Mouse (Mus musculus): ENCODE measurements at regions not wholly inside any gene's neighbourhood (a gene's known extent, or its start where the extent isn't known, plus 50 kb on each side); places are given as distances from the start of the nearest gene placed in this dataset.

DNA sequence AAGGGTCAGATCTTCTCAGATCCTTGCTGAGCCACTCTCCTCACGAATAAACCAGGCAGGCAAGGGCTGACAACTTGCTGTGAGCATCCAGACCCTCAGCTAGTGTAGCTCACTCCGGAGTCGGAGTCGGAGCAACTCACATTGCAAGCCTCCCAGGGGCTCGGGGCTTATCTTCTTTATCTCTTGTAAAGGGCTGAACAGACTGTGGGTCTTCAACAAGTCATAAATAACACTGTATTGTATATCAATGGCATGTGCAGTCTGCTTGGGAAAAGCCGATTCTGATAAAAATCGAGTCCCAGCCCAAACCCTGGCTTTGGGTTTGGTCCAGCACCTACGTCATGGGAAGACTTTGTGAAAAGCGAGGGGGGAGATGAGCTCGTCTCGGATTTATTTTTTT, 125.8 kb upstream of the Tbx3 start:
- WGBS = 41% methylated on average over 11 of the region's 11 CpGs
- H3K4me1 ChIP-seq (replicated peaks) = no peaks in the 10 kb centered on the region
- H3K27me3 ChIP-seq (replicated peaks) = peaks cover 21% of the 10 kb centered on the region
- no peak for ATAC-seq (ENCODE audit: insufficient number of reproducible peaks, low FRiP score)
- no peaks in the 10 kb centered on the region for H3K36me3 ChIP-seq
- no peak overlapping the region for H3K27ac ChIP-seq (ENCODE audit: poor library complexity, severe bottlenecking)
- no peak overlapping the region for H3K9ac ChIP-seq
- no peak overlapping the region for H3K4me2 ChIP-seq
- H3K4me3 ChIP-seq = no peak overlapping the region
- H3K9me3 ChIP-seq (replicated peaks) = no peaks in the 10 kb centered on the region; the same call in 1 of the 2 replicates

DNA sequence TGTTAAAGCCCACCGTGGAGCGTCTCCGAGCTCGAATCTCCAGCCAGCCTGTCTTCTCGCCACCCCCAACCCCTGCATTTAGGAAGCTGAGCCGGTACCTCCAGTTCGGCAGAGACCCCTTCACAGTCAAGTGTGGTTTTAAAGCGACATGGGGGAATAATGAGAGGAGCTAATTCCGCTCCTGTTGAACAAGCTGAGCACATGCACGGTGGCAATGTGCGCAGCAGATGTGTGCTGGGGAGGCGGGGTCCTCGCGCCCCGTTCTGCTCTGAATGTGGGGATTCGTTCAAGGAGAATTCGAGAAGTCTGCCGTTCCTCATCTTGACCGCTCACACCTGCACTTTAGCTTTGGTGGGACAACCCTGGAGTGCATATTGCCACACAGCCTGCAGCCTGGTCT, 123.4 kb upstream of the Tbx3 start:
- 75% methylated on average over 19 of the region's 19 CpGs for WGBS
- Histone ChIP-seq H3K27me3 (replicated peaks) (peaks cover 21% of the 10 kb centered on the region), H3K36me3 (no peaks in the 10 kb centered on the region), H3K9ac (no peak overlapping the region), H3K4me2 (no peak overlapping the region), H3K4me3 (no peak overlapping the region), H3K9me3 (replicated peaks) (peaks cover 2% of the 10 kb centered on the region), H3K27ac (ENCODE audit: poor library complexity, severe bottlenecking) (no peak overlapping the region), H3K4me1 (replicated peaks) (no peaks in the 10 kb centered on the region)
- no peak for ATAC-seq (ENCODE audit: insufficient number of reproducible peaks, low FRiP score)

DNA sequence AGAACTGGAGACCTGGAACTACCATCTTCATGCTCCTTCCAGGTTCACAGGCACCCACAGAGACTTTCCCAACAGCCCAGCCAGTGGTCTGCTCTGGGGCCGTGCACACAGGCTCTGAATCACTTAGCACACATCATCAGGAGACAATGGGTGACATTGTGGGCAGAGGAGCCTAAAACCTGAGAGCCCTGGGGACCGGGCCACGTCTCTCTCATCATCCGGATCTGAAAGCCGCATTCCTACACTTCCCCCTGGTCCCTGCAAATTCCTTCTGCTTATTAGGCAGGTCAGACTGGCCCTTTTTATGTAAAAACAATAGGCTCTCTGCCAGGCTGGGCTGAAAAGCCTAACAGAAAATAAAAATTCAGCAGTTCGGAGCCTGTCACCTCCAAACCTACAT, 119.6 kb upstream of the Tbx3 start:
- Histone ChIP-seq H3K4me1 (replicated peaks) (no peaks in the 10 kb centered on the region), H3K9ac (no peak overlapping the region), H3K36me3 (no peaks in the 10 kb centered on the region), H3K4me3 (no peak overlapping the region), H3K4me2 (no peak overlapping the region), H3K27ac (ENCODE audit: poor library complexity, severe bottlenecking) (no peak overlapping the region), H3K27me3 (replicated peaks) (peaks cover 21% of the 10 kb centered on the region), H3K9me3 (replicated peaks) (peaks cover 8% of the 10 kb centered on the region)
- no peak for ATAC-seq (ENCODE audit: insufficient number of reproducible peaks, low FRiP score)
- 45% methylated on average over 6 of the region's 6 CpGs for WGBS

DNA sequence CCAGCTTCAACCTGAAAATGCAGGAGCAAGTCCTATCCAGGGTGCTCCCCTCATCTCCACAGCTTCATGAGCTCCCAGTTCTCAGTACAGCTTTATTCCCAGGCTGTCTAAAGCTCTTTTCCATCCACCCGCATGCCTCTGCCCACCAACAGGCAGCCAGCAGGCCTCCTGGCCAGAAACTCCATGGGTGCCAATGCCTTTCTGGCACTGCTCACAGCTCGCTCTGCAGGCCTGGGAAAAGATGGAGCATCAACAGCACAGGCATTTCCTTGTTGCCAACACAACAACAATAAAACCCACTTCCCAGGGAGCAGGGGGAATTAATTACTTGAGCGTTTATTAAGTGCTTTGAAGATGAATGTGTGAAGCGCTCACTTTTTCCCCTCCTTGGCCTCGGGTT, 117.0 kb upstream of the Tbx3 start:
- no peak for ATAC-seq (ENCODE audit: insufficient number of reproducible peaks, low FRiP score)
- H3K36me3 ChIP-seq = no peaks in the 10 kb centered on the region
- no peak overlapping the region for H3K9ac ChIP-seq
- H3K4me2 ChIP-seq = no peak overlapping the region
- H3K9me3 ChIP-seq (replicated peaks) = peaks cover 8% of the 10 kb centered on the region
- WGBS = 59% methylated on average over 5 of the region's 5 CpGs
- peaks cover 1% of the 10 kb centered on the region for H3K27me3 ChIP-seq (replicated peaks)
- H3K4me1 ChIP-seq (replicated peaks) = no peaks in the 10 kb centered on the region
- no peak overlapping the region for H3K27ac ChIP-seq (ENCODE audit: poor library complexity, severe bottlenecking)
- H3K4me3 ChIP-seq = no peak overlapping the region

DNA sequence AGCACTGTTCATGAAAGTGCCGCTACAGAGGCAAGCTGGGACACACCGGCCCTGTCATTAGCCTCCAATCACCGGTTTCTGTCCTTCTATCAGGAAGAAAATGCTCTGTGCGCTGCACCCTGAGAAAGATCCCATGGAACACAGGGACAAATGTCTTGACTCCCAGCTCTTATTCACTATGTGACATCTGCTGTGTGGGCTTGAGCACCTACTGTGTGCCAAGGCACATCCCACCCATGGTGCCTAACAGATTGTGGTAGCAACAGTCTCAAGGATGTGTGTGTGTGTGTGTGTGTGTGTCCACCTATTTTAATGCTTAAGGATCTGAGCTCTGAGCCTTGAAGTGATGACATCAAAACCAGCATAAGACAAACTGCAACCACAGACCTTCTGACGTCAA, 113.4 kb upstream of the Tbx3 start:
- 73% methylated on average over 5 of the region's 5 CpGs for WGBS
- H3K4me2 ChIP-seq = no peak overlapping the region
- H3K4me1 ChIP-seq (replicated peaks) = no peaks in the 10 kb centered on the region
- ATAC-seq (ENCODE audit: insufficient number of reproducible peaks, low FRiP score) = no peak
- no peaks in the 10 kb centered on the region for H3K36me3 ChIP-seq
- H3K9me3 ChIP-seq (replicated peaks) = peaks cover 5% of the 10 kb centered on the region
- no peaks in the 10 kb centered on the region for H3K27me3 ChIP-seq (replicated peaks)
- H3K27ac ChIP-seq (ENCODE audit: poor library complexity, severe bottlenecking) = no peak overlapping the region
- H3K4me3 ChIP-seq = no peak overlapping the region
- H3K9ac ChIP-seq = no peak overlapping the region

DNA sequence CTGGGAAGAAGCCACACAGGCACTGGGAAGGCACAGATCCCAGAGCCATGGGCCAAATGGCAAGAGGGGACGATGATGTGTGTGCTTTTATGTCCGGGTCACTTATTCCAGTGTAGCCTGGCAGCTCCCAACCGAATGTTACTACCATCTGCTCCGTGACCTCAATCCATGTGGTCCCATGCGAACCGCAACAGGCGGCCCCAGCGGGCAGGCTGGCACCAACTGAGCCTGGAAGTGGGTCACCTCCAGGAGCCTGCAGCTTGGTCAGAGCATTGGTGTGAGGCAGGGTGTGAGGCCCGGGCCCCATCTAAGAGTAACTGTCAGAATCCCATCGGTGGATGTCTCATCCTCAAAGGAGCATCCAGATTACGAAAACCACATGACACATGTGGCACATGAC, 110.8 kb upstream of the Tbx3 start:
- no peaks in the 10 kb centered on the region for H3K36me3 ChIP-seq
- H3K9ac ChIP-seq = no peak overlapping the region

DNA sequence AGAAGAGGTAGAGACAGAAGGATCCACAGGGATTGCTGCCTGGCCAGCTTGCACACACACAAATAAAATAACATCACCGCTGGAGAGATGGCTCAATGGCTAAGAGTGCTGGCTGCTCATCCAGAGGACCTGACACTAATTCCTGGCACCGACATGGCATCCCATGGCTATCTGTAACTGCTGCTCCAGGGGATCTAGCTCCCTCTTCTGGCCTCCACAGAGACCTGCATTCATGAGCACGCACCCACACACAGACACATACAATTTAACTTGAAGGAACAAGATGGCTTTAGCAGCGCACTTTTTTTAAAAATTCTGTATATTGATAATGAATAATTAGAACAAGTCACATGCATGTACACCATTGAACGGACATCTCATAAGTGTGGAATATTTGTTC, 110.1 kb upstream of the Tbx3 start:
- Histone ChIP-seq H3K36me3 (no peaks in the 10 kb centered on the region), H3K27me3 (replicated peaks) (peaks cover 15% of the 10 kb centered on the region)
- 92% methylated on average over 5 of the region's 5 CpGs for WGBS

More for the DNA sequence above, 110.8 kb upstream of the Tbx3 start:
- Histone ChIP-seq H3K27ac (ENCODE audit: poor library complexity, severe bottlenecking) (no peak overlapping the region), H3K4me1 (replicated peaks) (peaks cover 8% of the 10 kb centered on the region), H3K4me2 (no peak overlapping the region), H3K9me3 (replicated peaks) (no peaks in the 10 kb centered on the region; the same call in 1 of the 2 replicates), H3K27me3 (replicated peaks) (peaks cover 15% of the 10 kb centered on the region), H3K4me3 (no peak overlapping the region)
- WGBS = 91% methylated on average over 11 of the region's 11 CpGs
- no peak for ATAC-seq (ENCODE audit: insufficient number of reproducible peaks, low FRiP score)

DNA sequence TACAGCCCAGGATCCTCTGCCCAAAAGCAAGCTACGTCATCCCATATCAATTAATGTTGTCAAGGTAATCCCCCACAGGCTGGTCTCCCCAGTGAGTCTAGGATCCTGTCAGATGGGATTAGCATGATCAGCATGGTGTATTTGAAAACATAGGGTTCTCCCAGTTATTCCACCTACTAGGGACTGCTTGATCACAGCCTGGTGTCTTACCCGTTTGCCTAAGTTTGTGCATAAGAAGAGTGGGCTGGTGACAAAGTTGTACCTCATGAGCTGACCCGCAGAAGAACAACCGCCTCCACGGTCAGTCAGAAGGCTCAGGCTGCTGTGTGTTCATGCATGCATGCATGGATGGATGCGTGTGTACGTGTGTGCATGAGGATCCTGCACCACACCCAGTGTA, 108.9 kb upstream of the Tbx3 start:
- WGBS = 83% methylated on average over 7 of the region's 7 CpGs

More for the DNA sequence above, 110.1 kb upstream of the Tbx3 start:
- no peak overlapping the region for H3K4me2 ChIP-seq
- no peak overlapping the region for H3K27ac ChIP-seq (ENCODE audit: poor library complexity, severe bottlenecking)
- no peak overlapping the region for H3K4me3 ChIP-seq
- peaks cover 8% of the 10 kb centered on the region for H3K4me1 ChIP-seq (replicated peaks)
- H3K9me3 ChIP-seq (replicated peaks) = no peaks in the 10 kb centered on the region; the same call in 1 of the 2 replicates
- ATAC-seq (ENCODE audit: insufficient number of reproducible peaks, low FRiP score) = no peak
- no peak overlapping the region for H3K9ac ChIP-seq

DNA sequence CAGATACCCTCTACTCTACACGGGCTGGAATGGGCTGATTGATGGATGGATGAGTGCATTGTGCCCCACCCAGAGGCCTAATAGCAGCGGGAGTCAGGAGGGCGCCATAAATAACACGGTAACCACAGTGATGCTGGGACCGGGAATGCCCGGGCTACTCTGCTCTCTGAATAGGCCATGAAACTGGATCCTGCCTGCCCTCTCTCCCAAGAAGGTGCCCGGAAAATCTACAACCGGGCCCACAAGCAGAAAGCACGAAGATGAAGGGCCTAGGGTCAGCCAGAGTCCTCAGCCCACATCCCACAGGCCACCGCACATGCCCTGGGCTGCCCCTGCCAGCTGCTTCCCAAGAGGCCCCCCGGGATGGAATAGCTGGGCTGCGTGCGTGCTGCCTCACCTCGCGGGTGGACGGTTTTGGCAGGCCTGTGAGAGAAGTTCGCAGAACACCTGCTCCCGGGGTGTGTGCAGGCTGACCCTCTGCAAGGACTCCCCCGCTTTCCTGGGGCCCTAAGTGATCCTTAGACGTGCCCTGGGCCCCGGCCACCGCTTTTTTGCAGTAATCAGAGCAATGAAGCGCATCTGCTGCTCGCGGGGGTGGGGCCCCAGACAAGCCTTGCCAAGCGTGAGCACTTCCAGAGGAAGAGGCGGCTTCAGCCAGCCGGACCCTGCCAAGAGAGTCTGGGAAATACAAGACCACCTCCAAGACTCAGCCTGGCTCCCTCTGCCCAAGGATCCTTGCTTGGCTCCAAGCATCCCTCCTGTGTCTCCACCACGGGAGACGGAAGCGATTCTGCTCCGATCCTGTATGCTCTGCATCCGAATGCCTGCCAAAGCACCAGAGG, 106.7 kb upstream of the Tbx3 start:
- Histone ChIP-seq H3K4me2 (peak overlapping the region; percentile 40), H3K9ac (no peak overlapping the region; the same call in 1 of the 2 replicates), H3K27me3 (replicated peaks) (peaks cover 15% of the 10 kb centered on the region), H3K27ac (ENCODE audit: poor library complexity, severe bottlenecking) (no peak overlapping the region), H3K4me3 (peak overlapping the region; percentile 15; the same call in 1 of the 2 replicates), H3K36me3 (no peaks in the 10 kb centered on the region), H3K9me3 (replicated peaks) (no peaks in the 10 kb centered on the region; the same call in 1 of the 2 replicates), H3K4me1 (replicated peaks) (peaks cover 8% of the 10 kb centered on the region)
- peak; percentile 29; the same call in 1 of the 2 replicates for ATAC-seq (ENCODE audit: insufficient number of reproducible peaks, low FRiP score)
- WGBS = 28% methylated on average over 33 of the region's 33 CpGs

More for the DNA sequence above, 108.9 kb upstream of the Tbx3 start:
- Histone ChIP-seq H3K9ac (no peak overlapping the region), H3K27ac (ENCODE audit: poor library complexity, severe bottlenecking) (no peak overlapping the region), H3K9me3 (replicated peaks) (no peaks in the 10 kb centered on the region; the same call in 1 of the 2 replicates), H3K4me2 (no peak overlapping the region), H3K4me1 (replicated peaks) (peaks cover 8% of the 10 kb centered on the region), H3K27me3 (replicated peaks) (peaks cover 15% of the 10 kb centered on the region), H3K36me3 (no peaks in the 10 kb centered on the region), H3K4me3 (no peak overlapping the region)
- ATAC-seq (ENCODE audit: insufficient number of reproducible peaks, low FRiP score) = no peak

DNA sequence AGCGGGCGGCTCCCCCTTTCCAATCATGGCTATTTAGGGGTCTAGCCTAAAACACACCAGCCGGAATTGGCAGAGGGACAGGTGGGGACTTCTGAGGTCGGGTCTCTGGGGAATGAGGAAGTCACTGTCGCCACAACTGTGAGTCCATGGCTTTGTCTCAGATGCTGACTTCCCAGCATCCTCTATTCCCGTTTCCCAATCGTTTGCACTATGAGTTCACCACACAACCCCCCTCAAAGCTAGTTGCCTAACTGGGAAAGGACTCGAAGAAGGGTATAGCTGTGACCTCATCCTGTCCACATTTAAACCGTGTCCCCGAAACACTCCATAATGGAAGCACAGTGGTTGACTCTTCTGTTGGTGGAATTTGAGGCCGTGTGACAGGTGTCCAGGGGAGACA, 102.8 kb upstream of the Tbx3 start:
- WGBS = 79% methylated on average over 11 of the region's 11 CpGs
- no peak overlapping the region for H3K4me3 ChIP-seq
- no peak overlapping the region for H3K27ac ChIP-seq (ENCODE audit: poor library complexity, severe bottlenecking)
- peaks cover 17% of the 10 kb centered on the region for H3K27me3 ChIP-seq (replicated peaks)
- H3K4me1 ChIP-seq (replicated peaks) = peaks cover 8% of the 10 kb centered on the region
- H3K9ac ChIP-seq = no peak overlapping the region
- no peak for ATAC-seq (ENCODE audit: insufficient number of reproducible peaks, low FRiP score)
- H3K4me2 ChIP-seq = no peak overlapping the region
- H3K36me3 ChIP-seq = no peaks in the 10 kb centered on the region
- H3K9me3 ChIP-seq (replicated peaks) = peaks cover 8% of the 10 kb centered on the region

DNA sequence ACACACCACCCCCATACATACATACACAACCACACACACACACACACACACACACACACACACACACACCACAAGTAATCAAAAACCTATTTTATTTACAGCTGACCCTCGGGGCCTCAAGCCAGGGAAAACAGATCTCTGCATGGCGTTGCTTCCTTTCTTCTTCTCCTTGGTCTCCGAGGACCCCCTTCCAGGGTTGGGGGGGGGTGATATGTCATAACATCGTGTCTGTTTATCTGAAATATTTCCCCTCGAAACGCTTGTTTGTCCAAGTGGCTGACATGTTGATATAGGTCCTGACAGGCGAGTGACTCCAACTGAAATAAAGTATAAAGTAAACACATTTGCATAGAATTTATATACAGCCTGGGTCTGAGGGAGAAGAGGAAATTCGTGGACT, 100.4 kb upstream of the Tbx3 start:
- H3K4me1 ChIP-seq (replicated peaks) = peaks cover 8% of the 10 kb centered on the region
- H3K4me3 ChIP-seq = no peak overlapping the region
- ATAC-seq (ENCODE audit: insufficient number of reproducible peaks, low FRiP score) = no peak
- no peak overlapping the region for H3K9ac ChIP-seq
- 0 out of 2 replicates have a peak, but pooled peaks cover 5% of the 10 kb centered on the region for H3K27me3 ChIP-seq (replicated peaks)
- WGBS = 53% methylated on average over 8 of the region's 8 CpGs
- no peaks in the 10 kb centered on the region for H3K36me3 ChIP-seq
- peaks cover 24% of the 10 kb centered on the region for H3K9me3 ChIP-seq (replicated peaks)
- H3K27ac ChIP-seq (ENCODE audit: poor library complexity, severe bottlenecking) = no peak overlapping the region
- no peak overlapping the region for H3K4me2 ChIP-seq
